Mouse (Mus musculus) cortical plate, adult 2 months (tissue): ENCODE data around the gene Majin.

Source experiments
- CTCF ChIP-seq: fragments of 200-500 bp; IDR thresholded peaks from 2 replicates; pipeline ENCODE4 v1.5.1; 2011; ENCODE audit warnings: mild to moderate bottlenecking, control low read depth, low read length; ENCODE audit not compliant: insufficient read depth; ENCODE audit errors: extremely low read depth
- POLR2A ChIP-seq: fragments of 200-500 bp; IDR thresholded peaks from 2 replicates; pipeline ENCODE4 v1.6.1; 2011; ENCODE audit warnings: mild to moderate bottlenecking, low read length, control low read depth; ENCODE audit not compliant: insufficient read depth; ENCODE audit errors: extremely low read depth

- no peak for TF ChIP-seq CTCF
- TF ChIP-seq POLR2A = no peak
Observed at GRCm38 (mm10) chr19:6227864-6228263, 43.7 kb downstream of the Majin start.
